Mouse (Mus musculus): ENCODE results near the gene Adamts15. TPM values are rescaled to one million over a fixed set of nuclear protein-coding genes. Genes with fewer than 3 reads are reported as not detected.

The Adamts15 gene
- polyA plus RNA-seq, 1 experiment from 2014 or later: 1.9 TPM

GRCm38 (mm10) chr9:30906426-30906825, 15.8 kb downstream of the Adamts15 start:
- no peaks in the 10 kb centered on the region for H3K4me1 ChIP-seq (replicated peaks; ENCODE audit: control insufficient read depth, insufficient read depth)
- WGBS: 79% methylated on average over 4 of the region's 4 CpGs
- ATAC-seq (ENCODE audit: low FRiP score, low TSS enrichment): no peak
- TF ChIP-seq EP300 (optimal IDR thresholded peaks at IDR 0.05) (no peak), CTCF (IDR thresholded peaks at IDR 0.05; ENCODE audit: low read depth) (no peak)
- no peak for DNase-seq (ENCODE audit: low spot score)
- H3K9ac ChIP-seq (ENCODE audit: low read length): no peak overlapping the region
- no peak overlapping the region for H3K27ac ChIP-seq (replicated peaks)
- H3K4me3 ChIP-seq (ENCODE audit: low read depth, low read length): no peak overlapping the region
- no peaks in the 10 kb centered on the region for H3K27me3 ChIP-seq (ENCODE audit: control insufficient read depth, insufficient read depth, low read length)
- H3K9me3 ChIP-seq (ENCODE audit: control insufficient read depth, low read length): no peaks in the 10 kb centered on the region
- H3K4me2 ChIP-seq (replicated peaks; ENCODE audit: low read depth): no peak overlapping the region
- H3K36me3 ChIP-seq (ENCODE audit: control insufficient read depth, insufficient read depth, low read length): peaks cover 6% of the 10 kb centered on the region; the same call in 1 of the 2 replicates

- Histone ChIP-seq H3K36me3 (ENCODE audit: control insufficient read depth, insufficient read depth, low read length) (peaks cover 7% of the 10 kb centered on the region; the same call in 1 of the 2 replicates), H3K4me3 (ENCODE audit: low read depth, low read length) (no peak overlapping the region), H3K4me2 (replicated peaks; ENCODE audit: low read depth) (no peak overlapping the region), H3K27me3 (ENCODE audit: control insufficient read depth, insufficient read depth, low read length) (no peaks in the 10 kb centered on the region), H3K4me1 (replicated peaks; ENCODE audit: control insufficient read depth, insufficient read depth) (no peaks in the 10 kb centered on the region), H3K9ac (ENCODE audit: low read length) (no peak overlapping the region), H3K9me3 (ENCODE audit: control insufficient read depth, low read length) (no peaks in the 10 kb centered on the region), H3K27ac (replicated peaks) (no peak overlapping the region)
- 69% methylated on average over 10 of the region's 10 CpGs for WGBS
- no peak for TF ChIP-seq EP300 (optimal IDR thresholded peaks at IDR 0.05)
- ATAC-seq (ENCODE audit: low FRiP score, low TSS enrichment) (peak; percentile 28; the same call in 1 of the 2 replicates), DNase-seq (ENCODE audit: low spot score) (no peak)
Measured at GRCm38 (mm10) chr9:30905861-30906260, 16.4 kb downstream of the Adamts15 start.

- peaks cover 7% of the 10 kb centered on the region; the same call in 1 of the 2 replicates for H3K36me3 ChIP-seq (ENCODE audit: control insufficient read depth, insufficient read depth, low read length)
- no peak overlapping the region for H3K27ac ChIP-seq (replicated peaks)
- H3K27me3 ChIP-seq (ENCODE audit: control insufficient read depth, insufficient read depth, low read length): no peaks in the 10 kb centered on the region
- no peak overlapping the region for H3K9ac ChIP-seq (ENCODE audit: low read length)
- H3K4me2 ChIP-seq (replicated peaks; ENCODE audit: low read depth): no peak overlapping the region
- no peak for DNase-seq (ENCODE audit: low spot score)
- no peak for TF ChIP-seq EP300 (optimal IDR thresholded peaks at IDR 0.05)
- TF ChIP-seq CTCF (IDR thresholded peaks at IDR 0.05; ENCODE audit: low read depth): no peak
- H3K4me3 ChIP-seq (ENCODE audit: low read depth, low read length): no peak overlapping the region
- WGBS: 98% methylated on average over 5 of the region's 5 CpGs
- H3K9me3 ChIP-seq (ENCODE audit: control insufficient read depth, low read length): no peaks in the 10 kb centered on the region
- no peak for ATAC-seq (ENCODE audit: low FRiP score, low TSS enrichment)
- H3K4me1 ChIP-seq (replicated peaks; ENCODE audit: control insufficient read depth, insufficient read depth): no peaks in the 10 kb centered on the region
Measured at GRCm38 (mm10) chr9:30903266-30903665, 19.0 kb downstream of the Adamts15 start.

- Histone ChIP-seq H3K27me3 (ENCODE audit: control insufficient read depth, insufficient read depth, low read length) (no peaks in the 10 kb centered on the region), H3K9me3 (ENCODE audit: control insufficient read depth, low read length) (no peaks in the 10 kb centered on the region), H3K36me3 (ENCODE audit: control insufficient read depth, insufficient read depth, low read length) (peaks cover 7% of the 10 kb centered on the region; the same call in 1 of the 2 replicates), H3K4me2 (replicated peaks; ENCODE audit: low read depth) (no peak overlapping the region), H3K4me3 (ENCODE audit: low read depth, low read length) (no peak overlapping the region), H3K27ac (replicated peaks) (no peak overlapping the region), H3K9ac (ENCODE audit: low read length) (no peak overlapping the region), H3K4me1 (replicated peaks; ENCODE audit: control insufficient read depth, insufficient read depth) (no peaks in the 10 kb centered on the region)
- TF ChIP-seq EP300 (optimal IDR thresholded peaks at IDR 0.05) (no peak), CTCF (IDR thresholded peaks at IDR 0.05; ENCODE audit: low read depth) (no peak)
- DNase-seq (ENCODE audit: low spot score) (no peak), ATAC-seq (ENCODE audit: low FRiP score, low TSS enrichment) (no peak)
- WGBS: 95% methylated on average over 7 of the region's 7 CpGs
Measured at GRCm38 (mm10) chr9:30902641-30903040, 19.6 kb downstream of the Adamts15 start.

GRCm38 (mm10) chr9:30902152-30902551, 20.1 kb downstream of the Adamts15 start:
- Histone ChIP-seq H3K9ac (ENCODE audit: low read length) (no peak overlapping the region), H3K27ac (replicated peaks) (no peak overlapping the region), H3K4me2 (replicated peaks; ENCODE audit: low read depth) (no peak overlapping the region), H3K9me3 (ENCODE audit: control insufficient read depth, low read length) (no peaks in the 10 kb centered on the region), H3K4me3 (ENCODE audit: low read depth, low read length) (no peak overlapping the region), H3K4me1 (replicated peaks; ENCODE audit: control insufficient read depth, insufficient read depth) (0 out of 2 replicates have a peak, but pooled peaks cover 3% of the 10 kb centered on the region), H3K27me3 (ENCODE audit: control insufficient read depth, insufficient read depth, low read length) (no peaks in the 10 kb centered on the region), H3K36me3 (ENCODE audit: control insufficient read depth, insufficient read depth, low read length) (peaks cover 7% of the 10 kb centered on the region; the same call in 1 of the 2 replicates)
- ATAC-seq (ENCODE audit: low FRiP score, low TSS enrichment): no peak
- TF ChIP-seq CTCF (IDR thresholded peaks at IDR 0.05; ENCODE audit: low read depth) (no peak), EP300 (optimal IDR thresholded peaks at IDR 0.05) (no peak)
- WGBS: 94% methylated on average over 19 of the region's 19 CpGs
- no peak for DNase-seq (ENCODE audit: low spot score)

- no peaks in the 10 kb centered on the region for H3K9me3 ChIP-seq (ENCODE audit: control insufficient read depth, low read length)
- H3K36me3 ChIP-seq (ENCODE audit: control insufficient read depth, insufficient read depth, low read length): 0 out of 2 replicates have a peak, but pooled peaks cover 5% of the 10 kb centered on the region
- H3K4me3 ChIP-seq (ENCODE audit: low read depth, low read length): no peak overlapping the region
- no peak overlapping the region; the same call in 1 of the 2 replicates for H3K4me2 ChIP-seq (replicated peaks; ENCODE audit: low read depth)
- DNase-seq (ENCODE audit: low spot score) (peak; percentile 50), ATAC-seq (ENCODE audit: low FRiP score, low TSS enrichment) (peak; percentile 54)
- no peak overlapping the region for H3K9ac ChIP-seq (ENCODE audit: low read length)
- no peaks in the 10 kb centered on the region for H3K27me3 ChIP-seq (ENCODE audit: control insufficient read depth, insufficient read depth, low read length)
- 0 out of 2 replicates have a peak, but pooled peaks cover 3% of the 10 kb centered on the region for H3K4me1 ChIP-seq (replicated peaks; ENCODE audit: control insufficient read depth, insufficient read depth)
- 65% methylated on average over 2 of the region's 2 CpGs for WGBS
- peak overlapping the region; percentile 77 for H3K27ac ChIP-seq (replicated peaks)
- no peak for TF ChIP-seq CTCF (IDR thresholded peaks at IDR 0.05; ENCODE audit: low read depth)
- TF ChIP-seq EP300 (optimal IDR thresholded peaks at IDR 0.05): no peak
Measured at GRCm38 (mm10) chr9:30897169-30897568, 25.1 kb downstream of the Adamts15 start.

Data from stomach, postnatal 0 days (tissue).